Mouse (Mus musculus) hindlimb bud, embryonic 11.5 days (tissue): Measurements from ENCODE around the gene Slit3.

Experiments used
- DNase-seq: peaks from one replicate; pipeline ENCODE4 v3.0.0-alpha.2; 2012; ENCODE audit warnings: low read depth, low spot score; ENCODE audit errors: extremely low spot score

Gene Slit3

GRCm38 (mm10) chr11:35337927-35338819, 217.1 kb downstream of the Slit3 start:
- no peak for DNase-seq

GRCm38 (mm10) chr11:35340752-35341151, 219.7 kb downstream of the Slit3 start:
- no peak for DNase-seq

DNA sequence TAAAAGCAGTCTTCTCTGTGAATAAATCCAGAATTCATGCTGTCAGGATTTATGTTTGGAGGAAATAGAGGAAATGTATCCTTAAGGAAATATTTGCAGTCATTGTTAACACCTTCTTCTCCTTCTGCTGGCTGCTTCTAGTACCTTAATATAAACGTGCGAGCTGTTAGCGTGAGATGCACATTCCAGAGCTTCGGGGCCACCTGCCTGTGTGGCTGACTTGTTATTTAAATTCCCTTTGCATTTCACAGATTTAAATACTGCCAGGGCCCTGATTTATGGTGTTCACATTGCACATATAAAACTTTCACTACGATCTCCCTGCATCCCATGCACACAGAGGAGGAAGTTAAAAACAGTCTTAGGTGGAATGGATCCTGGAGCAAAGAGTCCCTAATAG, 221.5 kb downstream of the Slit3 start:
- no peak for DNase-seq

- no peak for DNase-seq
Observed at GRCm38 (mm10) chr11:35345696-35346480, 224.9 kb downstream of the Slit3 start.

- DNase-seq, result no peak
Observed at GRCm38 (mm10) chr11:35348099-35348498, 227.1 kb downstream of the Slit3 start.

DNA sequence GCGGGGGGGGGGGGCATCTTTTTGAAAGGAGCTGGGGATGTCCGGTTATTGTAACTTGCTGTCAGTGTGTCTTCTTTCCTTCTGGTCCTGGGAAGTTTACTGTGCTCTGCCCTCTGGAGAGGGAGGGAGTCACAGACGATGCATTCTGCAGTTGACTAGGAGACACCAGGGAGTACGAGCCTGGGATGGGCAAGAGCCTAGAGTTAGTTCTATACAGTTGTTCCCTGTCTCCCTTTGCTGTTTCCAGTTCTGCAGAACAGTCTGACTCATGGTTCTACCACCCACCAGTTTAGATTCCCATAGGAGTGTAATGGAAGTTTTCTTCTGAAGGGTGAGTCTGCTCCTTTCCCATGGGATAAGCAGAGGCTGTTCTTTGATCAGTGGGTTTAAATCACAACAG, 229.9 kb downstream of the Slit3 start:
- DNase-seq, result no peak

- DNase-seq, result no peak
Observed at GRCm38 (mm10) chr11:35351376-35351775, 230.4 kb downstream of the Slit3 start.

- DNase-seq, result no peak
Observed at GRCm38 (mm10) chr11:35355811-35356210, 234.8 kb downstream of the Slit3 start.

GRCm38 (mm10) chr11:35361071-35361470, 240.0 kb downstream of the Slit3 start:
- DNase-seq, result no peak

DNA sequence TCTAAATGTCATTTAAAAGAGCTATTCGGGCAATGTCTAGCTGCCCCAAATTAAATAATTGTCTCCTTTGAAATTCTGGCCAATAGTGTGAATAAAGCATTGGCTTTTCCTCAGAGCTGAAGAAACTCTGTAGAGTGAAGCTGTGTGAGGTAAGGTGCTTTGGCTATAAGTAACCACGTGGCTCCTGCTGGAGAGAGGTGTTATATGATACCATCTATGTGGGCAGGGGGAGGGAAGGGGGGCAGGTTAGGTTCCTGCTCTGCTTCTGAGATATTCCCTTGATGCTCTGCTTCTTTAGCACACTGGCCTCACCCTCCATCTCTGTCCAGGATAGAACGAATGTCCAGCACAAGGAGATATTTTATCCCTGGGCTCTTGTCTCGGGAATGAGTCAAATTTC, 242.0 kb downstream of the Slit3 start:
- DNase-seq, result no peak

GRCm38 (mm10) chr11:35364469-35364868, 243.4 kb downstream of the Slit3 start:
- DNase-seq, result no peak

DNA sequence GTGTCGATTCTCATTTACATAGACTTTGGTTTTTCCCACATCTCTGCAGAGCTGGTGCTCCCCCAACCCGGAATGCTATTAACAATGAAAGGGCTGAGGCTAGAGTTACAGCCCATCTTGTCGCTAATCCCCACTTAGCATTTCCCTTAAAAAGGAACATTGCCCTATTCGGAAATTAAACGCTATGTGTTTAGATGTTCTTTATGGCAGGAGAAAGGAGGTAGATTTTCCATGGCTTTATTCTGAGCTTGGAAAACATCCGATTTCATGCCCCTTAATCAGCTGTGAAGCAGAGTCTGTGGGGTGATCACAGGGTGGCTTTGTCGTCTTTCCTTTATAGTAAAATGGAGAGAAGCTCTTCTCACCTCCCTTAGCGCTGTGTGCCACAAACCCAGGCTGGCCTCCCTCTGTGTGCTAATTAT, 244.5 kb downstream of the Slit3 start:
- no peak for DNase-seq

DNA sequence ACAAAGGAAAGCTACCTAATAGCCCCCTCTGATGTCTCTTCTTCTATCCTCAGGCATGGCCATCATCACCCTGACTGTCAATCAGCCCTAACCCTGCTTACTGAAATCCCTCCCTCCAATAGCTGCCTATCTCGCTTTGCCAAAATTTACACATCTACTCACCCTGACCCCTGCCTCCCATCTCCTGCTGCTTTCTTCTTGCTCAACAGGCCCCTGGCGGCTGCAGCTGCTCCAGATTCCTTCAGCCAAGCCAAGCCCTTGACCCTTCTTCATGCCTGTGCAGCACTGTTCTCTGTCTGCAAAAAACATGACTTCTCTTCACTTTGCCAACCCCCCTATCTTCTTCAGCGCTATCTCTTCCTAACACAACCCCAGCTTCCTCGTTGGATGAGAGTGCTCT, 245.6 kb downstream of the Slit3 start:
- DNase-seq, result no peak

DNA sequence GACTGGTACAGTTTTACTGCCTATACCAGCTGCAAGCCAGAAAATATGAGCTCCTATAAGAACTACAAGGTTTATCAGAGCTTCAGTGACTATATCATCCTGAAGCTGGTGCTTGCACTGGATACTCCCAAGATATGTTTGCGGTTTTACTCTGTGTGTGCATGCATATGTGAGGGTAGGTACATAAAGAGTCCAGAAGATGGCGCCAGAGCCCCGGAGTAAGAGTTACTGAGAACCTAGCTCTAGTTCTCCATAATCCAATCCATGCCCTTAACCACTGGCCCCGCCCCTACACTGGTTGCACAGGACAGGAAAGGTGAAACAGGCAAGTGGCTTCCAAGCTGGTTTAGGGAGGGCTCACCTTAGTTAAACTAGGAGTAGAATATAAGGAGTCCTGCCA, 246.2 kb downstream of the Slit3 start:
- no peak for DNase-seq

- no peak for DNase-seq
Observed at GRCm38 (mm10) chr11:35369964-35370363, 248.9 kb downstream of the Slit3 start.

- no peak for DNase-seq
Observed at GRCm38 (mm10) chr11:35370705-35371104, 249.7 kb downstream of the Slit3 start.

GRCm38 (mm10) chr11:35372410-35372809, 251.4 kb downstream of the Slit3 start:
- no peak for DNase-seq

- DNase-seq, result no peak
Observed at GRCm38 (mm10) chr11:35375072-35375471, 254.0 kb downstream of the Slit3 start.

DNA sequence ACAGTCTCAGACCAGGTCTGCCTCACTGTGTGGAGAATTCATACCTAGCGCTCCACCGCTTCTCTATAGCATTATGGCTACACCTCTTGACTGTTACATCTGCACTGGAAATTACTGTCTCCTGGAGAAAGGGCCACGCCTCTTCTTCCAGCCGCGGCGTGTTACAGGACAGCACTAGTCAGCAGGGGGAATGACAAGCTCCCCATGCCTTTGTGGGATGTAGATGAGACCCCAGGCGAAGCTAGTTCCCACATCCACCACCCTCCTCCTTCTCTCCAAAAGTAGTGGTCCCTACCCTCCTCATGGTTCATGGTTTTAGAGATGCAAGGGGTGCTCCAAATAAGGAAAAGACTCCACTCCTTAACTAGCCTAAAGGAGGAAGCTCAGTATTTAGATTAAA, 257.8 kb downstream of the Slit3 start:
- DNase-seq, result no peak

- no peak for DNase-seq
Observed at GRCm38 (mm10) chr11:35379407-35379806, 258.4 kb downstream of the Slit3 start.

DNA sequence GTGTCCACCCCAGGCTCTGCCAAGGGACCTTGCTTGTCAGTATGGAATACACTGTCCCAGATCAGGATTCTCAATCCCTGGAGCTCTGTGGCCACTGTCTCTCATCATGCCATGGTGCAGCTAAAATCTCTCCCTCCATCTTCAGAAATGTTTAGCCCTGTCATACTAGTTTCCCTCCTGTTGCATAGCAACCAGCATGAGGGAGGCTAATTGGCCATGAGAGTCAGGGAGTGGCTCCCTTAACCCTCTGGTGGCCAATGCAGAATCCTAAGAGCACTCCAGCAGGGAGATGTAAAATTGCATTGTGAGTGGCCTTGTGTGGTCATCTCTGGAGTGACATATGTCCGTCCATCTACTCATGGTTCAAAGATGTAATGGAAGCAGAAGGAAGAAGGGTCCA, 259.7 kb downstream of the Slit3 start:
- DNase-seq, result no peak

GRCm38 (mm10) chr11:35385444-35385843, 264.4 kb downstream of the Slit3 start:
- DNase-seq, result no peak
